Mouse (Mus musculus) right cerebral cortex, postnatal 36 days (tissue): ENCODE data around the gene Rad51b.

Experiments used
- DNase-seq, 2 experiments: peaks; one replicate each; pipeline ENCODE4 v3.0.0; 2022; ENCODE audit warnings: low spot score in 2 of 2, mixed read lengths in 1 of 2

The Rad51b gene

DNA sequence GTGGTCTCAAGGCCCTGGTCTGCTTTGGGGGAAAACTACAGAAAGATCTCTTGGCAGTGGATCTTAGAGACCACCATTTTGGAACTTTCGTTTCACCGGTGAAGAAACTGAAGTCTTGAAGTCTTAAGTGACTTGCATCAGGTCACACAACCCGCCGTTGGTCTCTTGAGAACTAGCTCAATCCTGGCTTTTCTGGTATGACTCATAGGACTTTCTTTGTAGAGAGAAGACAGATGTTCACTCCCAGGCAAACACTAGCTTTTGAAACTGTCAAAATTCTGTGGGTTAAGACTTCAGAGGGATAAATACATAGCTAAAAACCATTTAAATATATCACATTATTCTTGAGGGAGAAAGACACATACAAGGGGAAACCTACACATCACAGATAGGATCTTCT, 195.1 kb downstream of the Rad51b start:
- DNase-seq = no peak

DNA sequence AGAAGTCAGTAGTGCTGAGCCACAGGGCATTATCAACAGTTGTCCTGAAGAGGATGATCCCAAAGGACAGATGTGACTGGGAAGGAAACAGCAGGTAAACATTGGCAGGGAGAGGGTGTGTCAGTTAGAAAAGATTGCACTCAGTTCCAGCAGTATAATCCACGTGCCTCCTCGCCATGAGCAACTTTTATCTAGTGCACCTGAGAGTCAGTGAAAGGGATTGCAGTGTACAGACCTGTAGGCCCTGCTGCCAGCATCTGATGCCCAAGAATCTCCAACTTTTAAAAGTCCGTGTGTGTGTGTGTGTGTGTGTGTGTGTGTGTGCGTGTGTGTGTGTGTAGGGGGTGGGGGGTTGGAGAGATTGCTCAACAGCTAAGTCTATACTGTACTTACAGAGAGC, 195.5 kb downstream of the Rad51b start:
- no peak for DNase-seq

DNA sequence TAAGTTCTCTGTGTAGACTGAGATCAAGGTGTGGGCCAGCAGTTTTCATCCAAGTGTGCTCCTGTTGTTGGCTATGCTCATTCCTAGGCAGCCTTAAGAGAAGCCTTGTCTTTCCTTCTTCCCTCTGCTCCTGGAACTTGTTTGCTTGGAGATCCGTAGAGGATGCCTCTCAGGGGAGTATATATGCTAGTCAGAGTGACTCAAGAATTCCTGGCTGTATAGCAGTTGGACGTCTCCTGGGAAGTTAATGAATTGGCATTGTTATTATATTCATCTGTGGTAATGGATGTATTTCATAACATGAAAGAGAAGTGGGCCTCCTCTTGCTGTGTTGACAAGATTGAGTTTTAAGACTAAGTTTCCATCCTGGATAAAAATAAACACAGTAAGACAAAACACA, 196.4 kb downstream of the Rad51b start:
- no peak for DNase-seq

DNA sequence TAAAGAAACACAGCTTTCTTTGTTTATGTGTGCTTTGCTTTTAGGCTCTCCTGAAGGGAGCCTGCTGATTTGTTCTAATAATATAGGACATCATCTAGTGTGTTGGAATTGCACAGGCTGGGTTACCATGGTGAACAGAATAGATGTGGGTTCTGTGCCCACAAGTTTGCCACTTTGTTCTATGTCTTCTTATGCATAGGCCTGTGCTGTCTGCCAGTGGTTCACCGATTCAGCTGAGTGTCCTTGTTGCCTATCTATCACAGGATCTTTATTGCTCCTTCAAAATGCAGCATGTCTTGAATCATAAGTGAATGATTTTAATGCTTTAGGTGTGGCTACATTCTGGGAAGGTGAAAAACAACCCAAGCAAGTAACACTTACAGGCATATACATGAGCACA, 201.2 kb downstream of the Rad51b start:
- DNase-seq = no peak

DNA sequence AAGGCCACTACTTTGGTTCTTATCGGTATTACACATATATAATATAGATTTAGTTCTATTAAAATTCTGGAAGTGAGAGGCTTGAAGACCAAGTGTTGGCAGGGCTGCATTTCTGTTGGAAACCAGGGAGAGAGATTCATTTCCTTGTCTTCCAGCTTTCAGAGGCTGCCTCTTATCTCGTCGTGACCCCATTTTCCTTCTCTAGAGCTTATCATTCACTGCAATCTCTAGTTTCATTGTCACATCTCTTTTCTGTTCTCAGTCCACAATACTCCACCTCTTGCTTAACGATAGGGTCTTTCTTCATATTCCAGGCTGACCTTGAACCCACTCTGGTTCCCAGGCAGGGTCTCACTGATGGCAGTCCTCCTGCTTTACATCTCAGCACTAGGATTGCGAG, 202.7 kb downstream of the Rad51b start:
- DNase-seq = no peak

DNA sequence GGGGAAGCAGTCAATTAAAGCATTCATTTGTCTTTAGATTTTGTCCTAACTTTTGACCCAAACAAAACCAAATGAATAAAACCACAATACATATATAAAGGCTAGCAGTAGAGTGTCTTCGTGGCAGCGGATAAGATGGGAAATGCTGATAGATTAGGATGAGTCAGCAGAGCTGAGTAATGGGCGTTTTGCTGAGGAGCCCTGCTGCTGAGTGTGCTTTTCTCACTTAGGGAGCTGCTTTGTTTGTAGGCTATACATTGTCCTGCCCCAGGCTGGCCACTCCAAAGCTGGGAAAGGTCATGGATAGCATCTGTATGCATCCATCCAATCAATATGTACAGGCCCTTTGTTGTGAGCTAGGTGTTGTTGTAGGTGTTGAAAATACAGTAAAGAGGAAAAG, 204.8 kb downstream of the Rad51b start:
- no peak for DNase-seq

DNA sequence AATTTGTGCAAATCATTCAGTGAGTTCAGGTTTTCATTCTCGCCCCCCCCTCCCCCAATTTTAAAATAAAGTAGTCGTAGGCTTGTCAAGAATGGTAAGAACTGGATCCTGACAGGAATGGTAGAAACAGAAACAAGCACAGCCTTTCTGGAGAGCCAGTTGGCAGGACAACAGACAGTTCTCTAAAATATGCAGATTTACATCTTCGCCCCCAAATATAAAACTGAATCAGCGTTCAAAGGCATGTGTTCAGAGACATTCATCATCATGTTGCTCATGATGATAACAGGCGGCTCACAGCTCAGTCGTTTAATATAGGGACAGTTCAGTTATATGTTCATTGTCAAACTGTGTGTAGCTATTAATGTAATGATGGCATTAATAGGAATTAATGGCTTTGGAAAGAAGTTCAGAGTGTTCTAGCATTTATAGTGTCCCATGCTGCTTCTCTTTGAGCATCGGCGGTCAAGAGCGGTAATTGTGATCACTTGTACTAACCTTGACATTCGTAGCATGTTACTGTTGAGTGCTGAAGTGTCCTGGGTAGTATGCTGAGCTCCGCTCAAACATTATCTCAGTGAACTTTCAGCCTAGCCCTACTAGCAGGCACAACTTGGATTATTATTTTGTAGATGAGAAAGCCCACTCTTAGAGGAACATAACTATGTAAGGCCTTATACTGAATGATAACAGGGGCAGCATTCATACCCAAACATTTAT, 205.9 kb downstream of the Rad51b start:
- no peak for DNase-seq

DNA sequence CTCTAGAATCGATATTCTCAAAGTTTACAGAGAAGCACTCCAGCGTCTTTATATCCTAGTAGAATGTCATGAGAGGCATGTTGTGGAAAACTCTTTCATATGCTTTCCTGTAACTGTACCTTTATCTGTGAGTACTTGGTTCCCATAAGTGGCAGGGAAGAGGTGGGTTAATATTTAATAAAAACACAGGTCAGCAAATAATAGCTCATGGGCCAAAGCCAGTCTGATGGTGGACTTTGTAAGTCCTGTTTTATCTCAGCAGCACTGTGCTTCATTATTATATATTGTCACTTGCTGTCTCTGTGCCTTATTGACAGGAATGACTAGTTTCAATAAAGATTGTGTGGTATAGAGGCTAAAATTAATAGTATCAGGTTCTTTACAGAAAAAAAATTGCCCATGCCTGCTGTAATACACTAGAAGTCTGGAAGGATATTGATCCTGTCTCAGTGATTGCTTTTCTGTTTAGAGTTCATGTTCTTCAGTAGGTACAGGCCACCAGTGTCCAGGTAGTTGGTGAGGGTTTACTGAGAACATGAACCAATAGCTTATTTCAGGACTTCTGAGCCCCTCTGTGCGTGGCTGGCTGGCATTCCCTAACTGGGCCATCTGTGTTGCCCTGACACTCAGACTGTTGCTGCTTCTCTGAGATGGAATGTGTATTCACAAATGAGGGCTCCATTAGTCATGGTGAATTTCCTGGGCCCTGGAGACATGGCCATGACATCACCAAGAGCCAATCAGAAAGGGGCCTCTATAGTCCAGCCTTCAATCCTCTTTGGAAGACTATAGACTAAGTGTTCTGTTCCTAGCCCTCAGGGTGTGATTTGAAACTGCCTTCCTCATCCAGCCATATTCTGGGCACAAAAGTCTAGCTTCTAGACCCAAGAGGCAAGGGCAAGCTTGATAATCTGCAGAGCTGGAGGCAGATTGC, 206.8 kb downstream of the Rad51b start:
- no peak for DNase-seq

DNA sequence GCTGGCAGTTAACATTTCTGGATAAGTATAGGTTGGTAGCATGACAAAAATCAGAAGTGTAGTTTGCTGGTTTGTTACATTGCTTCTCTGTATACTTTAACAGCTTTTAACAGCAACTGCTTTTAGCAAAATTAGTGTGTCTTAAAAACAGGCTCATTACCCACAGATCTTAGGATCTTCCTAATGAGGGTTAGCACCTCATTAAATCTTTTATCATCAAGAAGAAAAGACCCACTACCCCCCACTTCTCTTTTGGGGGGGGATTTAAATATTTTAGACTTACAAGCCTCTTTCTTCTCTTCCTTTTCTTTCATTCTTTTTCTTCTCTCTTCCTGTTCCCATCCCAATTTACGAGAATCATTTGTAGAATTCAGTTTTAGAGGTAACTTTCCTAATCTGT, 207.6 kb downstream of the Rad51b start:
- DNase-seq = no peak

DNA sequence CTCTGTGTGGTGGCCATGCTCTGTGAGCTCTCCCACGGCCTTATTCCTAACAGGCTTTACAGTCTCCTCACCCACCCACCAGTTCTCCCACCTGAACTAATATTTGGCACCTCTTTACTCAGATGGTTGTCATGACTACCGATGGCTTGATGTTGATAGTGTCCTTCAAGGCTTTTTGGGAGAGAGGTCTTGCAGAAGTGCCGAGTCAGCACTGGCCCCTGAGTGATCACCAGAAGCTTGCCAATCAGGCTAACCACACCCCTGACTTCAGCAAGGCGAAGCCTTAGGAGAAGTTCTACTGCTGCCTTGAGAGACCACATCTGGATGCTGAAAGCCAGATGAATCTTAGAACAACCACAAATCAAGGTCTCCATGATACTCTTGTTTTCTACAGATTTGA, 209.3 kb downstream of the Rad51b start:
- DNase-seq = no peak

DNA sequence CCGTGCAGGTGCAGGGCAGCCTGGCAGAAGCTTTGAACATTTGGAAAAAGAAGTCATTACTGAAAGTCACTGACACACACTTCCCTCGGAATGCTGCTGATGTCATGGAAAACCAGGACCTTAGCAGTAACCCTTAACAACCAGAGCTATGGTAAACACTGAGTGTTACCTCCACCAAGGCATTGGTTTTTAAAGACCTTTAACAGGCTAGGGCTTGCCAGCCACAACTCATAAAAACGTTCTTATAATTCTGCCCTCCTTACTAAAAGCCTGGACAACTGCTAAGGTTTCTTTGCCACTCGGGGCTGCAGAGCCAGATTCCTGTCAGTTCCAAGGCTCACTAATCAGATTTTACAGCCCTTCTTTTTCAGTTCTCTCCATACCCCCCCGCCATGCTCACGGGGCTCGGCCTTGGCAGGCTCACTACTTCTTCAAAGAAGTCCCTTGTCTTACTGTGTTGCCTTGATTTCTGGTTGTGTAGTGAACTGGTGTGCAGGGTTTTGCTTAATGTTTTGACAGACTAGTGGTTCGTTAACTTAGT, 210.1 kb downstream of the Rad51b start:
- no peak for DNase-seq

DNA sequence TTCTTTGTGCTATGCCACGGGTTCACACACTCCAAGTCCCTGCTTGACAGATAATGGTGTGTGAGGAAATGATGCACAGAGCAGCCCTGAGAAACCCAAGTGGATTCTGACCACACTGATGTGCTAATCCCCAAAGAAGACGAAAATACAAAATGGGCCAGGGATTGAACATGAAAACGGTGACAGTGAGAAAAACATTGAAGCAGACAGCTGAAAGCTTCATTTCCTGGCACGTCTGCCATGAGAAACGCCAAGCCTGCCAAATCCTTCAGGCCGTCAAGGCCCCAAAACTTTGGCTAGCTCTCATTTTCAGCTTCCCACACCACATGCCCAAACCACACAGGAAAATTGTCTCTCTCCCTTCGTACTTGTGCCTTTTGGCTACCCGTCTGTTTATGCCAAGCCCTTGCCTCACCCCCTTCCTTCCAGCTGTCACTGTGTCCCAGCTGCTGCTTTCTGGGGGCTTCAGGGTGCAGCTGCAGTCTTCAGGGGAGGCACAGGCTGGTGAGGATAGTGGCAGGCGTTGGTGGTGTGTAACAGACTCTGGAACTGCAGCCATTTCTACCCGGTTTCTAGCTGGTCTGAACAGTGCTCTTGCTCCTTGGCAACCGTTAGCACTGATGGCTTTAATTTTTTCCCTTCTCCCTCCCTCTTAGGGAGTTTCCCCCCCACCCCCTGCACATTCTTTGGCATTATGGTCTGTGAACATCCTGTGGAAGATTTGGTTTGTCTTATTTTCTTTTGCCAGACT, 214.5 kb downstream of the Rad51b start:
- peak in 1 of 2 experiments; percentile 47 for DNase-seq

DNA sequence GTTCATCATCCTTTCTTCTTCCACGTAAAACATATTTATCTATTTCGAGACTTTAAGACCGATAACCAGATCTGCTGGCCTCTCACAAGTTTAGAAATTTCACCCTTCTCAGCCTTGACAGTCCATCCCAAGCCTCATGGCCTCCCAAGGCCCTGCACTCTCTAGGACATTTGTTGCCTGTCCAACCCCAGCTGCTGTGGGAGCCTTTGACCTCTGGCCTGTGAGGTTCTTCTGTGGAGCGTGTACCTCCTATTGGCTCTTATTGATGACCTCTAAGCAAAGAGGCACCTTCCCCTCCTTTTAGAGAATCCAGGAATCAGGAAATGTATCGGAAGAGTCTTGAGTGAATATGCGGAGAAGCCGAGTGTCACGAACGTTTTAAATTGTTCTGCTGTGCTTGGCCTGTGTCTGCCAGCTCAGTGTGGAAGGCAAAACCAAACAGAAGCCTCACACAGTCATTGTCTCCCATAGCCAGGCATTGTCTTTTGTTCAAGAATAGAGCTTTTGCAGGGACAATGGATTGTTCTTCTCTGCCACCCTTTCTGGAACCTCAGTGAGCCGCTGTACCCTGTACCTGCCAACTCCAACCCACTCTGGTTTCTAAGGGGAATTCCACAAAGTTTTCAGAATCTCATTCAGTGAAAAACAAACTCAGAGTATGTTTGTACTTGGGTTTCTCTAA, 215.3 kb downstream of the Rad51b start:
- DNase-seq = no peak

DNA sequence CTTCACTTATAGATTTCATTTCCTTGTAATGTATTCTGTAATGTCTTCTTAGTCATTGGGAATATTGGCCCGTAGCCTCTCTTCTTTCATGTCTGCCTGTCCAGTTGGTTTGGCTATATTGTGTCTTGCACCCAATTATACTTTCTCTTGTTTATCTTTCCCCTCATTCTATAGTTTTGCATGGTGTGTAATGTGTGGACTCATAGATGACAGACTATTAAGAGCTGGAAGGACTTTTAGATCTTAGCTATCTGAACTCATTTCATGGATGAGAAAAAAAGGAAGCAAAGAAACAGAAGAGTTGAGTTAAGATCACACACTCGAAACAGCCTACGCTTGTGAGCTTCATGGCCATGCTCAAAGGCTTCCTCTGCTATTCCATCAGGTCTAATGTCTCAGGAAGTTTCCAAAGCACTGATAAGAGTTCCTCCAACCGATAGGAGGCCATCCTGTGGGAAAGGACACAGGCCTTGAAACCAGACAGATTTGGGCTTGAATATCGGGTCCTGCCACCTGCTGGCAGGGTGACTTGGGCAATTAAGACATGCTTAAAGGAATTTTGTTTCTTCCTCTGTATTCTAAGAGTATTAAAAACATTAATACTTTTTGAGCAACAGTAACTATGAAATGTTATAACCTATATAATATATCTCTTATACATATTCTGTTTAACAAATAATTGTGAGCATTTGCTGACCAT, 216.1 kb downstream of the Rad51b start:
- no peak for DNase-seq

DNA sequence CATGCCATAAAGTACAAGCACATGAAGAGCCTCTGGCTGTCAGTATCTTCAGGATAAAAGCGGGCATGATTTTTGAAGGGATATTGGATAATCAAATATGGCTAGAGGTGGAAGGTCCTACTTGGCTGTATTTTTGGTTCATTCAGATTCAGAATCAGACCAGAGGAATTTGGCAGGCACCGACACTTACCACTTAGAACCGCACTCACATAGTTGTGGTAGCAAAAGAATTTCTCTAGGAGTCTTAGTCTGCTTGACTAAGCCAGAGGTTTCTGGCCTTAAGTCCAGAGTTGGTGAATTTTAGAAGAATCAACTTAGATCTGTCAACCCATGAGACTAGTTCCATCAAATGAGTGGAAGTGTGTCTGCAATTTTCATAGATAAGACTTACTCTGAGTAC, 217.6 kb downstream of the Rad51b start:
- no peak for DNase-seq

DNA sequence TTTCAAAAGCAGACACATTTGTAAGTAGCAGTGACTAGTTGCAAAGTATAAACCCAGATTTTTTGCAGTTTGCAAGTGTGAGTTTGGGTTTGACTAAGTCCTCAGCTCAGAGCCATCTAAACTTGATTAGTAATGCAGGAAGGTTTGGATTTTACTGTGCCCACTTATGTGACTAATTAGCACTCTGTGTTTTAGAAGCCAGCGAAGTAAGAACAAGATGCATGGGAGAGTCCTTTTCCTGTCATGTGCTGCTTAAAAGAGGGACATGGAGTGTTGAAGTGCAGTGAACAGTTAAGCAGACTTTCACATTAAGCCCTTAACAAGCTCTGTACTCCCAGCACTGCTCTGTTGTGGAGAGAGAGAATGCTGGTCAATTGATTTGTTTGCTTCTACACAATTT, 225.3 kb downstream of the Rad51b start:
- DNase-seq = no peak

DNA sequence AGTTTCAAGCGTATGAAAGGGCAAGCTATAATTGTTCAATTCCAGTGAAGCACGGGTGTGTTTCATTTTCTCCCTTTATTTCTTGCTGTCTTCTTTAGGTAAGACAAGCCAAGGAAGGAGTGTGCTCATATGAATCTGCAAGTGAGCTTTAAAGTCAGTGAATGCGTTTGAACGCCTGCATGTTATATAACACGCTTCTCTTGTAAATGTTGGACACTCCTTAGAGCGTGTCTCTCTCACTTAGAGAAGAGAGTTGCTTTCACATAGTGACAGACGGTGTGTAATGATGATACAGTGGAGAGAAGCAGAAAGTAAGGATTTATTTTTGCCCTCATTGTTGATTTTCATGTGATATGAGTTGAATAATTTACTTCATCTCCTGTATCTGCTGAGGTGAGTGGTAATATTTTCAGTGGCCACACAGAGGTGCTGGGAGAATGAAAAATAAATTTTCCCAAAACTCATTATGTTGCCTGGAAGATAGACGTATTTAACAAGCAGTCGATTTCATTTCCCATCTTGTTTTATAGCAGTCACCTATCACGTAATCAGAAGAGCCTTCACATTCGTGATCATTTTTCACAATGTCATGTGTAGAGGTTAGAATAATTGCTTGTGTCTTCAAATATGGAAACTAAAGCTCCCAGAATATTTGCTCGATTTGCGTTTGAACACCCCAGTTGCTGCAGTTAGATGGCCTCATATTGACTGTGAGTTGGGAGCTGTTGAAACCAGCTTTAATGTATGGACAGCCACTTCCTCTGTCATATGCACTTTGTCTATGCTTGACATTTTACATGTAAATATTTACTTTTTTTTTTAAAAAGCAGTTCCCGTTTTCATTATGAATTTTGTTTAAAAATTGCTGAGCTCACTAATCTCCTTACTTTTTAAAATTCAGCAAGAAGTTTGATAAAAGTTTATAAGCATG, 228.1 kb downstream of the Rad51b start:
- DNase-seq = no peak

DNA sequence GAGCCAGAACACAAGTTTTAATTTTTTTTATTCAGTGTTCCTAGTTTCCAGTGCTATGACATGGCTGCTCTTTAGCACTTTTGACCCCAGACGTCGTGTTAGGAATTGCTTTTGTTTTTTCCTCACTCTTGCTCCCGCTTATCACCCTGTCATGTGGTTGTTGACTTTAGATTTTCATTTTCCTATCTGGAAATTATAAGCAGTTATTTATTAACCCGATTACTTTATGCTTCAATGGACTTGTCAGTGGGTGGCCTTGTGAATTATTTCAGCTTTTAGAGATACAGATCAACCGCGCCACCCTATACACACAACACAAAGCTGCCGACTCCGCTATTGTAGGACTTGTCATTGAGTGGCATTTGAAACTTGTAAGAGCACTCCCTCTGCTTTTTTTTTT, 228.8 kb downstream of the Rad51b start:
- no peak for DNase-seq

DNA sequence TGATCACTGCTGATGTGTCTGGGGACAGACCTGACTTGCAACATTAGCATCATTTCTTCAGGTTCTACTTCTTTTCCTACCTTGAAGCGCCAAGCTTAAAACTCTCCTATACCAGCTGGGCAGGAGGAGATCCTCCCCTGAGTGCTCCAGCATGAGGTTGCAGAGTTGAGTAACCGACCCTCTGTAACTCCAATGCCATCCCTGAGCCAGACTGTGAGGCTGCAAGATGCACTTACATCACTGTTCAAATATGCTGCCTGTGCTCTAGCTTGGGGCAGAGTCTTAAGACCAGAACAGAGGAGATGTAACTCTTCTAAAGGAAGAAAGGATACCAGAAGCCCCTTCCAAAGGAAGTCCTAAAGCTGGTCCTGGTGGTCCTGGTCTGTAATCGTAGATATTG, 230.1 kb downstream of the Rad51b start:
- DNase-seq = no peak
